Mouse (Mus musculus) lung, embryonic 15.5 days (tissue): ENCODE data around the gene Zfp846. TPM values are rescaled to one million over a fixed set of nuclear protein-coding genes. Genes with fewer than 3 reads are reported as not detected.
"Not testable (repeated sequence)": the region's sequence is repeated elsewhere in the genome, so short reads cannot be mapped to it uniquely, and the experiment has no call there.

Experiments used
- ATAC-seq: fragments of 200-750 bp; cut with Nextera tagmentation; 2 replicates; pipeline ENCODE4 v1.8.0; 2017; ENCODE audit warnings: moderate number of reproducible peaks, borderline replicate concordance; ENCODE audit not compliant: low FRiP score, low TSS enrichment; ENCODE audit errors: extremely low read depth
- H3K27ac ChIP-seq: fragments of 300-500 bp; sonication (generic); 2 replicates; pipeline ENCODE4 v1.5.1; 2015; ENCODE audit warnings: moderate library complexity, mild to moderate bottlenecking, inconsistent platforms
- H3K27me3 ChIP-seq: fragments of 300-500 bp; sonication (generic); 2 replicates; pipeline ENCODE4 v1.6.1; 2015; ENCODE audit warnings: inconsistent platforms
- H3K36me3 ChIP-seq: fragments of 300-500 bp; sonication (generic); 2 replicates; pipeline ENCODE4 v1.6.1; 2015; ENCODE audit warnings: inconsistent platforms
- H3K4me1 ChIP-seq: fragments of 300-500 bp; sonication (generic); 2 replicates; pipeline ENCODE4 v1.6.1; 2015; ENCODE audit warnings: inconsistent platforms
- H3K4me2 ChIP-seq: fragments of 300-500 bp; sonication (generic); 2 replicates; pipeline ENCODE4 v1.6.1; 2015; ENCODE audit warnings: inconsistent platforms, mild to moderate bottlenecking, moderate library complexity
- H3K4me3 ChIP-seq: fragments of 300-500 bp; sonication (generic); 2 replicates; pipeline ENCODE4 v1.5.1; 2015; ENCODE audit warnings: mild to moderate bottlenecking, inconsistent platforms
- H3K9ac ChIP-seq: fragments of 300-500 bp; sonication (generic); 2 replicates; pipeline ENCODE4 v1.6.1; 2015; ENCODE audit warnings: inconsistent platforms
- H3K9me3 ChIP-seq: fragments of 300-500 bp; sonication (generic); 2 replicates; pipeline ENCODE4 v1.6.1; 2016; ENCODE audit warnings: inconsistent platforms
- WGBS: fragments of 180-500 bp; shearing (Covaris S2); methylation state at CpG from one replicate; pipeline ENCODE4 v1.1.7; 2015; 5-methylcytosine and 5-hydroxymethylcytosine counted together
- polyA plus RNA-seq: library from polyadenylated mRNA; unstranded; fragments of >200 nt; fragmentation: Nextera tagmentation; extraction: Ambion mirVana; gene quantifications from 2 replicates; pipeline ENCODE4 v1.2.1, GENCODE M21; 2015

Zfp846 gene
- 14.9 and 17.7 TPM in 2 replicates for polyA plus RNA-seq

DNA sequence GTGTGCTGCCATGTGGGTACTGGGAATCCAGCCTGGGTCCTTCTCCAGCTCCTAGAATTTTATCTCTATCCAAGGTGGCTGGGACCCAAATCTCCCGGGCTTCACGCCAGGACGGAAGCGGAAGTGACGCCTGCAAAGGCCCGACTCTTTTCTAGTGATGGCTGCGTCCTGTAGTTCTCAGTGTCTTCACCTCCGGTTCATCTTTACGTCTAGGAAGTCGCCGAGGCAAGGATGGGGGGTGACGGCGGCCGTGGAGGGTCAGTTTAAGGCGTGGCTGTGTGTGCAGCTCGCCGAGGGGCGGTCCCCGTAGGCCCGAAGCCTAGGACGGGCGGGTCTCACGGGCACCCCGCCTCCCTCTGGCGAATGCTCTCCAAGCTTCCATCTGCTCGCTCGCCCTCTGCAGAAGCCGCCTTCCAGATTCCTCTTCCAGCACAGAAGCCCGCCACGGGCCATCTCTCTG lies at the start of gene Zfp846:
Zfp846 (plus strand) TSS at position 117 of the 460 bp plus-strand sequence.
- Histone ChIP-seq H3K27ac (peak within 1 kb of the TSS; percentile 60), H3K27me3 (no peaks in the 10 kb centered on the region; the same call in 1 of the 2 replicates), H3K4me3 (peak within 1 kb of the TSS; percentile 50), H3K9ac (peak within 1 kb of the TSS; percentile 54), H3K4me1 (0 out of 2 replicates have a peak, but pooled peaks cover 3% of the 10 kb centered on the region), H3K4me2 (peak within 1 kb of the TSS; percentile 51), H3K9me3 (no peaks in the 10 kb centered on the region), H3K36me3 (peaks cover 9% of the 10 kb centered on the region; the same call in 1 of the 2 replicates)
- ATAC-seq = peak; percentile 99
- WGBS = 0% methylated on average over 30 of the region's 30 CpGs

DNA sequence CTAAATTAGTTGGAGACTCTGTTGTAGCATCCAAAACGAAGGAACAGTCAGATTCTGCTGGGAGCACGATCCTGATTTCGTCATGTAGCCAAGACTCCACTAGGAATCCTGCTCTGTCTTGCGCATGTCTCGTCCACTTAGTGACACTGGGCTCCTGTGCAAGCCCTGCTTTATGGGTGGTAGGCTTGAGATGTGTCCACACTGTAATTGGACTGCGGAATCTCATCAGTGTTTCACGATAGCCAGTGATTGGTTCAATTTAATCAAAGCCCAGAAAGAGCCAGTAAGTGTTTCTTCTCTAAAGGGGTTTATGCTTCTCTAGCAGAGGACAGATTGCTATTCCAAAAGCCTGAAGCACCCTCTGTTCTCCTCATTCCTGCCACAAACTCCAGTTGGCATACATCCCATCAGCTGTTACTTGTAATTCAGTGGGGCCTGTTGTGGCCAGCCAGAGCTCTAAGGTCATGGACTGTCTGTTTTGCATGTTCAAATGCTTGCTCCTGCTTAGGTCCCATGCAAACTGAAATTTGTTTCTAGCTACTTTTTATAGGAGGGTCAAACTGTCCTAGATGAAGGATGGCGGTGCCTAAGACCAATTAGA lies 46.7 kb upstream of the Zfp846 start:
- no peak overlapping the region for H3K4me2 ChIP-seq
- 69% methylated on average over 8 of the region's 8 CpGs for WGBS

DNA sequence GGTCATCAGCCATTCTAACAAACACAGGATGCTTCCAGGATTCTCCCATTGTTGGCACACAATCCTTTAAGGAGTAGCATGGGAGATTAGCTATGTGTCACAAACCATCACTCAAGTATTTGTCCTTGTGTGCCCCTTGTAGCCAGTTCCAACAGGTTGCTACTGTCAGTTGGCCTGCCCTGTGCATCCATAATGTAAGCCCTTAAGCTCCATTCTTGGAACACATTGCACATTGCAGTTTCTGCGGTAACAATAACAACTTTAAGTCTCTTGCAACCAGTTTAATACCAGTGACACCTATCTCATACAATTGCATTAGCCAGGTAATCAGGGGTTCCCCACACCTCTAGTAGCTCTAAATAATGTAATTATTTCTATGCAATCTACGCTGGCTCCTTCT lies 44.5 kb upstream of the Zfp846 start:
- 83% methylated on average over 2 of the region's 2 CpGs for WGBS
- H3K9me3 ChIP-seq = no peaks in the 10 kb centered on the region
- no peaks in the 10 kb centered on the region for H3K27me3 ChIP-seq
- no peak overlapping the region for H3K4me3 ChIP-seq
- ATAC-seq = no peak
- H3K27ac ChIP-seq = no peak overlapping the region
- no peaks in the 10 kb centered on the region for H3K4me1 ChIP-seq
- no peak overlapping the region for H3K4me2 ChIP-seq
- no peaks in the 10 kb centered on the region for H3K36me3 ChIP-seq
- no peak overlapping the region for H3K9ac ChIP-seq

More for the DNA sequence above, 46.7 kb upstream of the Zfp846 start:
- Histone ChIP-seq H3K4me1 (no peaks in the 10 kb centered on the region), H3K36me3 (no peaks in the 10 kb centered on the region), H3K4me3 (no peak overlapping the region), H3K27ac (no peak overlapping the region), H3K27me3 (no peaks in the 10 kb centered on the region), H3K9me3 (no peaks in the 10 kb centered on the region), H3K9ac (no peak overlapping the region)
- no peak for ATAC-seq

DNA sequence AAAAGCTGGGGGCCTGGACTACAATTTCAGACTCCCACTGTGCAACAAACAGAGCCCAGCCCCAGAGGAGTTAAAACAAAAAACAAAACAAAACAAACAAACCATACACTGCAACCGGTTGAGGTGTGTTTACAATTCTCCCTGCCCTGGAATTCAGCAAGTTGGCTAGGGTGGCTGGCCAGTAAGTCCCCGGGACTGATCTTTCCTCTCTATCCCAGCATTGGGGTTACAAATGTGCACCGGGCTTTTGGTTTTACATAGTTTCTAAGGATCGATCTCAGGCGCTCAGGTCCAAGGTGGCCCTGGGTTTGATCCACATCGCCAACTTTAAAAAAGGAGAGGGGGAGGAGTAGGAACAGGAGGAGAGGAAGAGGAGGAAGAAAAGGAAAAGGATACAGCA lies 37.6 kb upstream of the Zfp846 start:
- H3K4me2 ChIP-seq = peak overlapping the region; percentile 80
- no peaks in the 10 kb centered on the region for H3K36me3 ChIP-seq
- H3K9me3 ChIP-seq = no peaks in the 10 kb centered on the region
- no peaks in the 10 kb centered on the region for H3K27me3 ChIP-seq
- 29% methylated on average over 6 of the region's 6 CpGs for WGBS
- H3K4me1 ChIP-seq = peaks cover 8% of the 10 kb centered on the region; the same call in 1 of the 2 replicates
- peak overlapping the region; percentile 47; the same call in 1 of the 2 replicates for H3K4me3 ChIP-seq
- H3K9ac ChIP-seq = no peak overlapping the region
- ATAC-seq = no peak
- H3K27ac ChIP-seq = peak overlapping the region; percentile 95

DNA sequence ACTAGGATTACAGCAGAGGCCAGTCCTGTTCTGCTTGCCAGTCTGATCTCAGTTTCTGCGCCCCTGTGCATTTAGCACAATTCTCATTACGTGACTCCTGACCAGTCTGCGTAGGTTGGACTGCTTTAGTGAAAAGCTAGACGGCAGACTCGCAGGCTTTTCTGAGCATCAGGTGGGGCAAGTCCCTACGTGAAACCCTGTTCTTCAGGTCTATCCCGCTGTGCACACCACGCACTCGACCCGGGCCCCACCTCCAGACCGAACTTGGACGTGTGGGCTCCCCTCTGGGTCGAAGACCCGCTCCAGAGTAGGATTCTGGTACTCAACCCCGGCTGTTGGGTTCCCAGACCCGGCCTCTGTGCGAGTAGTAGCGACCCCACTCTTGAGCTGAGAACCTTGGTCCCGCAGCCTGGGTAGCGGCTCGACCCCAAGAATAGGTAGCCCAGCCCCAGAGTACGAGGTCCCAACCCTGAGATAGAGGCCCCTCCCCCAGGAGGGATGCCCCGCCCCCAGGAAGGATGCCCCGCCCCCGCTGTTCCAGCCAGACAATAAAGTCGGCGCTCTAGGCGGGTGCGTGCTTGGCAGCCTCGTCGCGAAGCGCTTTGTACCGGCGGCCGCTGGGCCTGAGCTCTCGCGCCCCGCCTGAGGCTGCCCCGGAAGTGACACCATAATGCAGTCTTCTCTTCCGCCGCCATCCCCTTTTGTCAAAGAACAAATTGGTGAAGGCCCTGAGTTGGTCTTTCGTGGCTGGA lies 36.8 kb upstream of the Zfp846 start:
- H3K27me3 ChIP-seq = no peaks in the 10 kb centered on the region
- peak overlapping the region; percentile 47 for H3K4me3 ChIP-seq
- 3% methylated on average over 43 of the region's 43 CpGs for WGBS
- H3K36me3 ChIP-seq = no peaks in the 10 kb centered on the region
- peak; percentile 95 for ATAC-seq
- H3K9ac ChIP-seq = peak overlapping the region; percentile 39
- no peaks in the 10 kb centered on the region for H3K9me3 ChIP-seq
- peaks cover 8% of the 10 kb centered on the region; the same call in 1 of the 2 replicates for H3K4me1 ChIP-seq
- H3K27ac ChIP-seq = peak overlapping the region; percentile 95
- H3K4me2 ChIP-seq = peak overlapping the region; percentile 80

DNA sequence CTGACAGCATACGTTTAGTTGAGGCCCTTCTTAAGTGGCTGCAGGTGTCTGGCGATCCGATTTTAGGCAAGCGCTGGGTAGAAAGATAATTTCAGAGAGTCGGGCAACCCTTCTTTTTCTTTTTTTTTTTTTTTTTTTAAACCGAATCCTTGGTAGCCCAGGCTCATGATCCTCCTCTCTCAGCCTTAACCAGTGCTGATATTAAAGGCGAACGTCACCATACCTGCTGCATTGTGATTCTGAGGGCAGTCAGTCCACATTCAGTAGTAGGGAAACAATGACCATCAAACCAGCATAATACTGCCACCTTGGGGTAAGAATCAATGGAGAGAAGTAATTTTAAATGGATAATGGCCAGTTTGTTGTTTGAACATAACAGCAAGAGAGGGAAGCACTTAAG lies 35.9 kb upstream of the Zfp846 start:
- Histone ChIP-seq H3K9ac (peak overlapping the region; percentile 39; the same call in 1 of the 2 replicates), H3K4me1 (peaks cover 8% of the 10 kb centered on the region; the same call in 1 of the 2 replicates), H3K9me3 (no peaks in the 10 kb centered on the region), H3K4me2 (peak overlapping the region; percentile 80), H3K4me3 (peak overlapping the region; percentile 47), H3K27ac (peak overlapping the region; percentile 95), H3K27me3 (no peaks in the 10 kb centered on the region), H3K36me3 (no peaks in the 10 kb centered on the region)
- ATAC-seq = peak; percentile 40; the same call in 1 of the 2 replicates
- WGBS = 12% methylated on average over 8 of the region's 8 CpGs

DNA sequence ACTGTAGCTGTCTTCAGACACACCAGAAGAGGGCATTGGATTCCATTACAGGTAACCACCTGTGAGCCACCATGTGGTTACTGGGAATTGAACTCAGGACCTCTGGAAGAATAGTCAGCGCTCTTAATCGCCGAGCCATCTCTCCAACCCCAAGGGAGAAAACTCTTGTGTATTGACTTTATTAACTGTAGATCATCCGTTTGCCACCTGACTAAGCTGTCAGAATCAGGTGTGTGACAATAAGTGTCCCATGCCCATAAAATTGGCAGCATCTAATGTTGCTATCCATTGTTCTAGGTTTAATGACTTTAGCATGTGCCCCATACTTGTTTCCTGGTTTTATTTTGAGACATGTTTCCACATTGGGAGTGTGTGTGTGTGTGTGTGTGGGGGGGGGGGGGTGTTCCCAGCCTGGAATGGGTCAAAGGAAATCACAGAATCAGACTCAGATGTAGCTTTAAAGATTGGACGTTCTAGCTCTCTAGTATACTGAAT lies 29.3 kb upstream of the Zfp846 start:
- Histone ChIP-seq H3K27ac (no peak overlapping the region), H3K4me1 (no peaks in the 10 kb centered on the region), H3K27me3 (no peaks in the 10 kb centered on the region; the same call in 1 of the 2 replicates), H3K9me3 (no peaks in the 10 kb centered on the region), H3K4me3 (no peak overlapping the region), H3K9ac (no peak overlapping the region), H3K4me2 (no peak overlapping the region), H3K36me3 (no peaks in the 10 kb centered on the region)
- ATAC-seq = no peak
- 54% methylated on average over 5 of the region's 5 CpGs for WGBS

DNA sequence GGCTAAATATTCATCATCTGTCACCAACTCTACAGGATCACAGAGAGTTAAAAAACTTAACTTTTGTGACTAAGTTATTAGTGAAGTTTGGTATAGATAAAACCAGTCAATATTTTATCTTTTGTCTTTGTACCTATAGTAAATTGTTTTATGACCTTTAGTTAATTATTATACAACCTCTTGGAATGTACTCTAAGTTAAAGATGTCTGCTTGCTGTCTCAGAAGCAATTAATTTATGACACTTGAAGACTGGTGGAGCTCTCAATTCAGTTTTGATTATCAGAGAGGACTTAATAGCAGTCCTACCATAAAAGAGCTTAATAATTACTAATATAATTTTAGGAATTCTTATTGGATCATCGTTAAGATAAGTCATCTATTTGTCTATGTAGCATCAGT lies 28.4 kb upstream of the Zfp846 start:
- no peak overlapping the region for H3K9ac ChIP-seq
- no peak for ATAC-seq

DNA sequence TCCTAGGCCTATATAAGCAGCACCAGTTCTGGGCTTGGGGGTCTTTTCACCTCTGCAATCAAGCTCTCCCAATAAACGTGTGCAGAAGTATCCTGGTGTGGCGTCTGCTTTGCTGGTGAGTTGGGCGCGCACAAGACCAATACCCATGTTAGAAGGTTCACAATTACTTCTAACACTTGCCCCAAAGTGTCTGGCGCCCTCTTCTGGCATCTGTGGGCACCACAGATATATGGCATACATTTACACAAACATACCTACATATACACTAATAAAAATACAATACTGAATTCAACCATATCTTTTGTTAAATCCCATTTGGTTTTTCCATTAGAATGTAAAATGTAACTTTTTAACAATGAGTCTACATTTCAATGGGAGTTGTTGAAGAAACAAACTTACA lies 18.9 kb upstream of the Zfp846 start:
- Histone ChIP-seq H3K4me3 (no peak overlapping the region), H3K4me2 (no peak overlapping the region), H3K9me3 (no peaks in the 10 kb centered on the region), H3K9ac (no peak overlapping the region), H3K27ac (no peak overlapping the region), H3K4me1 (no peaks in the 10 kb centered on the region), H3K27me3 (no peaks in the 10 kb centered on the region), H3K36me3 (no peaks in the 10 kb centered on the region)
- ATAC-seq = no peak
- WGBS = 78% methylated on average over 5 of the region's 5 CpGs

More for the DNA sequence above, 28.4 kb upstream of the Zfp846 start:
- no peak overlapping the region for H3K4me2 ChIP-seq
- WGBS = 69% methylated on average over 1 of the region's 1 CpGs
- no peaks in the 10 kb centered on the region for H3K9me3 ChIP-seq
- no peak overlapping the region for H3K4me3 ChIP-seq
- H3K27me3 ChIP-seq = no peaks in the 10 kb centered on the region; the same call in 1 of the 2 replicates
- no peaks in the 10 kb centered on the region for H3K4me1 ChIP-seq
- no peaks in the 10 kb centered on the region for H3K36me3 ChIP-seq
- no peak overlapping the region for H3K27ac ChIP-seq

DNA sequence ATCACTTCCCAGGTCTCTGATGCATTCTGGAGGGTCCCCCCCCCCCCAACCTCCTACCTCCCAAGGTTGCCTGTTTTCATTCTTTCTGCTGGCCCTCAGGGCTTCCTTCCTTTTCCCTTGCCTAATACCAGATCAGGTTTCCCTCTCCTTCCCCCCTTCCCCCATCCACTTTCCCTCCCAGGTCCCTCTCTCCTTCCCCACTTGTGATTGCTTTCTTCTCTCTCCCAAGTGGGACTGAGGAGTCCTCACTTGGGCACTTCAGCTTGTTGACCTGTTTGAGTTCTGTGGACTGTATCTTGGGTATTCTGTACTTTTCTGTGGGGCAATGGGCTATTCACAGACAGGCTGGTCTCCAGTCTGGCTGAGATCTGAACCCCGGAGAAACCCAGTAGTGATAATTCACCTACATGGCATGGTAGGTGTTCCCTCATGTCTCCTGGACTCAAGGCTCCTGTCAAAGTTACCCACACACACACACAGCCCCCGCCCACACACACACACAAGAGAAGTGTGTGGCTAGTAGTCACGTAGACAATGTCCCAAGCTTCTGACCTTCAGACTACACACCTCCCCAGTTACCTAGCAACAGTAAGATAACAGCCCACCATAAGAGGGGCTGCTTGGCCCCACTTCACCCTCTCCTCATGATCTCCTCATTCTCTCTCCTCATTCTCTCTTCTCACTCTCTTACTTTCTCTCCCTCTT lies 15.6 kb upstream of the Zfp846 start:
- peak overlapping the region; percentile 55; the same call in 1 of the 2 replicates for H3K27ac ChIP-seq
- not testable (repeated sequence) for H3K4me3 ChIP-seq, H3K4me2 ChIP-seq, H3K4me1 ChIP-seq, H3K36me3 ChIP-seq, H3K9ac ChIP-seq, H3K27me3 ChIP-seq, H3K9me3 ChIP-seq
- 45% methylated on average over 3 of the region's 3 CpGs for WGBS
- peak; percentile 70 for ATAC-seq

DNA sequence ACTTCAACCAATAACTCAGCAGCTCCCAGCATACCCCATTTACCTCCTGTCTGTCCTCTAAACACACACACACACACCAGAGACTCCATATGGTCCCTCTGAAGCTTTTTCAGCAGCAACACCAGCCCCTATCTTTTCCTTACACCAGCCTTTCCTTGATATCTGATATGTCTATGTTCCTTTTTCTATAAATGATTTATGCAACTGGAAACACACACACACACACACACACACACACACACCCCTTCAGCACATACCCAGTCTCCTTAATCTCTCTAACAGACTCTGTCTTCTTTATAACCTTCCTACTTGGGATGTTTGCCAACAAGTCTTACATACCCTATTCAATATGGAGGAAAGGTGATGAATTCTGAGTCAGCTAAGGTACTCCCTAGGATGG lies 10.0 kb upstream of the Zfp846 start:
- H3K27ac ChIP-seq = no peak overlapping the region
- no peak overlapping the region for H3K4me2 ChIP-seq
- ATAC-seq = no peak
- H3K36me3 ChIP-seq = no peaks in the 10 kb centered on the region
- H3K9ac ChIP-seq = no peak overlapping the region
- no peaks in the 10 kb centered on the region for H3K4me1 ChIP-seq
- no peak overlapping the region for H3K4me3 ChIP-seq
- peaks cover 7% of the 10 kb centered on the region; the same call in 1 of the 2 replicates for H3K27me3 ChIP-seq
- no peaks in the 10 kb centered on the region for H3K9me3 ChIP-seq
